Mouse (Mus musculus): Measurements from ENCODE around the gene Snrpa1. TPM values are rescaled to one million over a fixed set of nuclear protein-coding genes. Genes with fewer than 3 reads are reported as not detected.

Gene Snrpa1
- total RNA-seq, 1 experiment = 168 TPM

DNA sequence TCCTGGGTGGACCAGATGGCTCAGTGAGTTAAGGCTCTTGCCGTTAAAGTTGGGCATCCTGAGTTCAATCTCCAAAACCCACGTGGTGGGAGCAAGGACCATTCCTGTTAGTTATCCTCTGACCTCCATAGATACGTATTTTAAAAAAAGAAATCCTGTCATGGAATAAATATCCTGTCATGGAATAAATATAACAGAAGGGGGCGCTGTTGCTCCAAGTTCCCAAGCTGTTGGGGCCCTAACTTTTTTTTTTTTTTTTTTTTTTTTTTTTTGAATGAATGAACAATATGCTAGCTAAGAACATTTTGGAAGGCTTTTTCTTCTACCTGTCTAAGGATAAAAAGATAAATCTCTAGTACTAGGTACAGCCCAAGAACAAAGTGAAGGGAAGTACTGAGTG lies 43.1 kb downstream of the Snrpa1 start:
- H3K27ac ChIP-seq (ENCODE audit: insufficient read depth, low read depth, low read length, poor library complexity, severe bottlenecking) = no peak overlapping the region
- DNase-seq (ENCODE audit: low read depth, low spot score) = no peak
- peak; percentile 98 for TF ChIP-seq ZNF384 (IDR thresholded peaks at IDR 0.05; ENCODE audit: low read depth, low read length)
- TF ChIP-seq CHD2 (IDR thresholded peaks at IDR 0.05; ENCODE audit: low read depth, low read length) = no peak
- no peak for TF ChIP-seq HCFC1 (IDR thresholded peaks at IDR 0.05; ENCODE audit: borderline replicate concordance, insufficient read depth, low read length)
- TF ChIP-seq MAFK (IDR thresholded peaks at IDR 0.05; ENCODE audit: insufficient read depth, low read depth, low read length) = no peak
- TF ChIP-seq ZC3H11A (IDR thresholded peaks at IDR 0.05; ENCODE audit: borderline replicate concordance, low read depth, low read length) = peak; percentile 77
- in situ Hi-C loops (cut with MboI; ENCODE audit: low sequenced_read_pairs in 2 of 2, unreplicated experiment in 2 of 2) = loop anchor here (5.0 to 25.0 kb wide), 3 partner anchors 200 to 560 kb away; no protein-coding TSS in a partner anchor
- no peaks in the 10 kb centered on the region for H3K9me3 ChIP-seq (ENCODE audit: control insufficient read depth, insufficient read depth, low read depth, low read length)
- no peak overlapping the region for H3K9ac ChIP-seq (ENCODE audit: insufficient read depth, low read depth, low read length, poor library complexity, severe bottlenecking)
- H3K4me1 ChIP-seq (ENCODE audit: control insufficient read depth in 2 of 2, insufficient read depth in 2 of 2, low read length in 2 of 2, poor library complexity in 1 of 2) = no peaks in the 10 kb centered on the region
- H3K36me3 ChIP-seq (ENCODE audit: control insufficient read depth, insufficient read depth, low read length, poor library complexity, severe bottlenecking) = no peaks in the 10 kb centered on the region
- H3K4me3 ChIP-seq (ENCODE audit: insufficient read depth in 1 of 2, low read depth in 1 of 2, low read length in 2 of 2, poor library complexity in 1 of 2, severe bottlenecking in 1 of 2) = no peak overlapping the region

DNA sequence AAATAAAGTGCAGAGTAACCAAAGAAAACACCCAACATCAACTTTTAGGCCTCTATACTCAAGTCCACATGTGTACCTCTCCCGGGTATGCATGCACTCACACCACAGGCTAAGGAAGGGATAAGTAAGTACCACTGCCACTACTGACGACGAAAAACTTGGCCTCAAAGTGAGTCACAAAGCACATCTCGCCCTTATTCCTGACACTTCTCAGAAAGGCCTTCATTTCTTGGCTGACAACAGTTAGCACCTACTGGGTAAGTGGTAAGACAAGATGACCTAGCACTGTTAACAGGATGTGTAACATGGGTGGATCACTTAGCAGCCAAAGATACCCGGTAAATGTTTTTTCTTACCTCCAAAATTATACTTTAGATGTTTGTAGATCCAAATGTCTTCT lies 45.7 kb downstream of the Snrpa1 start:
- in situ Hi-C loops (cut with MboI; ENCODE audit: low sequenced_read_pairs in 2 of 2, unreplicated experiment in 2 of 2) = loop anchor here (5.0 to 25.0 kb wide), 3 partner anchors 198 to 558 kb away; no protein-coding TSS in a partner anchor
- TF ChIP-seq HCFC1 (IDR thresholded peaks at IDR 0.05; ENCODE audit: borderline replicate concordance, insufficient read depth, low read length) (no peak), MAFK (IDR thresholded peaks at IDR 0.05; ENCODE audit: insufficient read depth, low read depth, low read length) (no peak), CHD2 (IDR thresholded peaks at IDR 0.05; ENCODE audit: low read depth, low read length) (no peak), ZC3H11A (IDR thresholded peaks at IDR 0.05; ENCODE audit: borderline replicate concordance, low read depth, low read length) (no peak), ZNF384 (IDR thresholded peaks at IDR 0.05; ENCODE audit: low read depth, low read length) (no peak)
- Histone ChIP-seq H3K9ac (ENCODE audit: insufficient read depth, low read depth, low read length, poor library complexity, severe bottlenecking) (no peak overlapping the region), H3K9me3 (ENCODE audit: control insufficient read depth, insufficient read depth, low read depth, low read length) (no peaks in the 10 kb centered on the region), H3K36me3 (ENCODE audit: control insufficient read depth, insufficient read depth, low read length, poor library complexity, severe bottlenecking) (no peaks in the 10 kb centered on the region), H3K4me1 (ENCODE audit: control insufficient read depth in 2 of 2, insufficient read depth in 2 of 2, low read length in 2 of 2, poor library complexity in 1 of 2) (no peaks in the 10 kb centered on the region), H3K4me3 (ENCODE audit: insufficient read depth in 1 of 2, low read depth in 1 of 2, low read length in 2 of 2, poor library complexity in 1 of 2, severe bottlenecking in 1 of 2) (no peak overlapping the region), H3K27ac (ENCODE audit: insufficient read depth, low read depth, low read length, poor library complexity, severe bottlenecking) (no peak overlapping the region)
- no peak for DNase-seq (ENCODE audit: low read depth, low spot score)

GRCm38 (mm10) chr7:66105771-66106170 lies 47.0 kb downstream of the Snrpa1 start:
- Histone ChIP-seq H3K4me1 (ENCODE audit: control insufficient read depth in 2 of 2, insufficient read depth in 2 of 2, low read length in 2 of 2, poor library complexity in 1 of 2) (no peaks in the 10 kb centered on the region), H3K27ac (ENCODE audit: insufficient read depth, low read depth, low read length, poor library complexity, severe bottlenecking) (no peak overlapping the region), H3K36me3 (ENCODE audit: control insufficient read depth, insufficient read depth, low read length, poor library complexity, severe bottlenecking) (no peaks in the 10 kb centered on the region), H3K9ac (ENCODE audit: insufficient read depth, low read depth, low read length, poor library complexity, severe bottlenecking) (no peak overlapping the region), H3K9me3 (ENCODE audit: control insufficient read depth, insufficient read depth, low read depth, low read length) (no peaks in the 10 kb centered on the region), H3K4me3 (ENCODE audit: insufficient read depth in 1 of 2, low read depth in 1 of 2, low read length in 2 of 2, poor library complexity in 1 of 2, severe bottlenecking in 1 of 2) (no peak overlapping the region)
- TF ChIP-seq MAFK (IDR thresholded peaks at IDR 0.05; ENCODE audit: insufficient read depth, low read depth, low read length) = no peak
- TF ChIP-seq ZNF384 (IDR thresholded peaks at IDR 0.05; ENCODE audit: low read depth, low read length) = no peak
- no peak for TF ChIP-seq ZC3H11A (IDR thresholded peaks at IDR 0.05; ENCODE audit: borderline replicate concordance, low read depth, low read length)
- TF ChIP-seq CHD2 (IDR thresholded peaks at IDR 0.05; ENCODE audit: low read depth, low read length) = no peak
- TF ChIP-seq HCFC1 (IDR thresholded peaks at IDR 0.05; ENCODE audit: borderline replicate concordance, insufficient read depth, low read length) = no peak
- no peak for DNase-seq (ENCODE audit: low read depth, low spot score)
- in situ Hi-C loops (cut with MboI; ENCODE audit: low sequenced_read_pairs in 2 of 2, unreplicated experiment in 2 of 2) = loop anchor here (25.0 kb wide), 2 partner anchors 207 to 557 kb away; no protein-coding TSS in a partner anchor

DNA sequence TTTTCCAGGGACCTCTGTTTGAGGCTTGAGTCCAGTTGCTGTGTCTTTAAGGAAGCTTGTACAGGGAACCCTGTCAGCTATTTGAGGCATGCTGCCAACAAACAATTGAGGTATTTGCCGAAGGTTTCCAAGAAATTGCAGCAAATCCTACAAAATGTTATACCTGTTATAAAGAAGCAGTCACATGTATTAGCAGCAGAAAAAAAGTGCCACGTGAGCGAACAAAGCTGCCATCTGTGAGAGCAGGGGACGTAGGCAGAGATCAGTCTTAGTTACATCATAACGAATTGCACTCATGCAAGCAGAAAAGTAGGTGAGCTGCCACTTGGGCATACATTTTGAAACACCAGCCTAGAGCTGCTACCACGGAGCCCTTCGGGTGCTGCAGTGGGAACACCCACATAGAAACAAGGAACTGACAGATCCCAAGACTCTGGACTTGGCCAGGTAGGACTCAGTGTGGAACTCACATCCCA lies 47.8 kb downstream of the Snrpa1 start:
- Histone ChIP-seq H3K4me3 (ENCODE audit: insufficient read depth in 1 of 2, low read depth in 1 of 2, low read length in 2 of 2, poor library complexity in 1 of 2, severe bottlenecking in 1 of 2) (no peak overlapping the region), H3K36me3 (ENCODE audit: control insufficient read depth, insufficient read depth, low read length, poor library complexity, severe bottlenecking) (no peaks in the 10 kb centered on the region), H3K9ac (ENCODE audit: insufficient read depth, low read depth, low read length, poor library complexity, severe bottlenecking) (no peak overlapping the region), H3K9me3 (ENCODE audit: control insufficient read depth, insufficient read depth, low read depth, low read length) (no peaks in the 10 kb centered on the region), H3K4me1 (ENCODE audit: control insufficient read depth in 2 of 2, insufficient read depth in 2 of 2, low read length in 2 of 2, poor library complexity in 1 of 2) (no peaks in the 10 kb centered on the region), H3K27ac (ENCODE audit: insufficient read depth, low read depth, low read length, poor library complexity, severe bottlenecking) (no peak overlapping the region)
- no peak for DNase-seq (ENCODE audit: low read depth, low spot score)
- TF ChIP-seq MAFK (IDR thresholded peaks at IDR 0.05; ENCODE audit: insufficient read depth, low read depth, low read length) (no peak), CHD2 (IDR thresholded peaks at IDR 0.05; ENCODE audit: low read depth, low read length) (no peak), ZC3H11A (IDR thresholded peaks at IDR 0.05; ENCODE audit: borderline replicate concordance, low read depth, low read length) (no peak), ZNF384 (IDR thresholded peaks at IDR 0.05; ENCODE audit: low read depth, low read length) (no peak), HCFC1 (IDR thresholded peaks at IDR 0.05; ENCODE audit: borderline replicate concordance, insufficient read depth, low read length) (no peak)
- in situ Hi-C loops (cut with MboI; ENCODE audit: low sequenced_read_pairs in 2 of 2, unreplicated experiment in 2 of 2) = loop anchor here (25.0 kb wide), 2 partner anchors 206 to 556 kb away; no protein-coding TSS in a partner anchor
